Mouse (Mus musculus) retina, postnatal 7 days (tissue): ENCODE measurements at regions not wholly inside any gene's neighbourhood (a gene's known extent, or its start where the extent isn't known, plus 50 kb on each side); places are given as distances from the start of the nearest gene placed in this dataset.

Experiments used
- DNase-seq: peaks from one replicate; pipeline ENCODE4 v3.0.0-alpha.2; 2012; ENCODE audit warnings: low read depth, low spot score

GRCm38 (mm10) chr8:126683950-126684349 is 90.2 kb upstream of the Irf2bp2 start:
- DNase-seq: no peak

GRCm38 (mm10) chr8:126683555-126683947 is 89.8 kb upstream of the Irf2bp2 start:
- no peak for DNase-seq

- no peak for DNase-seq
Observed at GRCm38 (mm10) chr8:126682817-126683554, 89.2 kb upstream of the Irf2bp2 start.

GRCm38 (mm10) chr8:126681948-126682651 is 88.3 kb upstream of the Irf2bp2 start:
- no peak for DNase-seq

- DNase-seq: no peak
Observed at GRCm38 (mm10) chr8:126678004-126678751, 84.4 kb upstream of the Irf2bp2 start.

GRCm38 (mm10) chr8:126675153-126675552 is 81.4 kb upstream of the Irf2bp2 start:
- DNase-seq: no peak

- DNase-seq: no peak
Observed at GRCm38 (mm10) chr8:126673038-126673740, 79.4 kb upstream of the Irf2bp2 start.

GRCm38 (mm10) chr8:126671594-126671993 is 77.8 kb upstream of the Irf2bp2 start:
- DNase-seq: no peak

- DNase-seq: no peak
Observed at GRCm38 (mm10) chr8:126669919-126670318, 76.1 kb upstream of the Irf2bp2 start.

- DNase-seq: no peak
Observed at GRCm38 (mm10) chr8:126669154-126669553, 75.4 kb upstream of the Irf2bp2 start.

GRCm38 (mm10) chr8:126668657-126669025 is 74.9 kb upstream of the Irf2bp2 start:
- DNase-seq: no peak

GRCm38 (mm10) chr8:126667721-126668656 is 74.2 kb upstream of the Irf2bp2 start:
- no peak for DNase-seq

- DNase-seq: no peak
Observed at GRCm38 (mm10) chr8:126667086-126667720, 73.4 kb upstream of the Irf2bp2 start.

- peak; percentile 98 for DNase-seq
Observed at GRCm38 (mm10) chr8:126666327-126667085, 72.7 kb upstream of the Irf2bp2 start.

GRCm38 (mm10) chr8:126665581-126666241 is 71.9 kb upstream of the Irf2bp2 start:
- no peak for DNase-seq

GRCm38 (mm10) chr8:126664891-126665290 is 71.1 kb upstream of the Irf2bp2 start:
- DNase-seq: no peak

GRCm38 (mm10) chr8:126662797-126663784 is 69.3 kb upstream of the Irf2bp2 start:
- DNase-seq: no peak

GRCm38 (mm10) chr8:126662151-126662550 is 68.4 kb upstream of the Irf2bp2 start:
- no peak for DNase-seq
